Mouse (Mus musculus) heart, adult 2 months (tissue): ENCODE results near the gene Sypl.

Experiments
- CTCF ChIP-seq: fragments of 200-600 bp; IDR thresholded peaks from 2 replicates; pipeline ENCODE4 v1.8.1; 2022; ENCODE audit warnings: antibody characterized with exemption, mild to moderate bottlenecking, moderate library complexity
- POLR2A ChIP-seq: fragments of 200-500 bp; IDR thresholded peaks from 2 replicates; pipeline ENCODE4 v1.6.1; 2011; ENCODE audit warnings: mild to moderate bottlenecking, low read depth, low read length, control low read depth; ENCODE audit not compliant: insufficient read depth

DNA sequence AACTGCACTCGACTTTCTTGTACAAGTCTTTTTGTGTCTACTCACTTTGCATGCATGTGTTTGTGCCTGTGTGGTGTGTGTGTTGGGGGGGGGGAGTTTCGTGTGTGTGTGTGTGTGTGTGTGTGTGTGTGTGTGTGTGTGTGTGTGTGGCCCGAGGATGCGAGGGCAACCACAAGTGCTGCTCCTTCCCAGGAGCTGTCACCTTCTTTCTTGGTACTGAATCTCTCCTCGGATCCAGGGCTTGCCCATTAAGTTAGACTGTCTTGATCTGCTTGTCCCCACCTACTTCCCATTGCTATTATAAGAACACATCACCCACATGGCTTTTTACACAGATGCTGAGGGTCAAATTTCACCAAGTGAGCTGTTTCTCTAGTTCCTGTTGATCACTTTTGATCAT lies 45.1 kb downstream of the Sypl start:
- TF ChIP-seq CTCF: no peak
- TF ChIP-seq POLR2A: no peak
